Mouse (Mus musculus): ENCODE measurements around the gene Nsun5. TPM values are rescaled to one million over a fixed set of nuclear protein-coding genes. Genes with fewer than 3 reads are reported as not detected.

Nsun5 gene
- polyA plus RNA-seq, 1 experiment from 2014 or later = 30.7 TPM

DNA sequence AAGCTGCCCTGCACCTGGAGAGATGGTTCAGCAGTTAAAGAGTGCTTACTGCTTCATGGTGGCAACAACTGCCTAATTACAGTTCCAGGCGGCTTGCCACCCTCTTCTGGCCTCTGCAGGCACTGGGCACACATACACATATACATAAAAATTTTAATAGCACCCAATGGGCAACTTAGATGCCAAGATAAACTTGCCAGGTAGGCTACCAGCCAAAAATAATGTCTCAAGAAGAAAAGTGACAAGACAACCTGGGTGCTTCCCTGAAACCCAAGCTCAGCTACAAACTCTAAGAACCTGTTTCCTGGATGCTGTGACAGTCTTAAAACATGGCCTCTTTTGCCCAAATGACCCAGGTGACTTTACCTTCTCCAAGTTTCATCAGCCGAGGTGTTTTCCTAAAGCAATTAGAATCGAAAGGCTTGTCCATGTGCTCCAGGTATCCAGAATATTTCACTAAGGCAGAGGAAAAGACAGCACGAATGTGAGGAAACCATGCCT lies 22.2 kb upstream of the Nsun5 start:
- H3K27ac ChIP-seq (ENCODE audit: low read depth, low read length) = no peak overlapping the region
- no peak for ATAC-seq
- WGBS = 73% methylated on average over 4 of the region's 4 CpGs

DNA sequence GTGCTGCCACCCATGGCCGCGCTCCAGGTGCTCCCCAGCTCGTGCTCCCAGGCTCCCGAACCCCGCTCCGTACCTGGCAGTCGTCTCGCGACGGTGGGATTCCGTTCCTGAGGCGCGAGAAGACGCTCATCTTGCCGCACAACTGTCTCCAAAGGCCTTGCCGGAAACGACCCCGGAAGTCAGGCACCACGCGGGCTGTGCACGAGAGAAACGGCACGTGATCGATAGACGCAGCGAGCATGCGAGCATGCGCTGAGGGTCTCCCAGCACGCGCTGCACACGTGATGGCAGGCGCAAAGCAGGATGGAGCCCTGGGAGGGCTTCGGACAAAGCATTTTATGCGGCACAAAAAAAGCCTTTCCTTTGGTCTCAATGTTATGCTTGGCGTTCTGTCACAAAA lies 19.9 kb upstream of the Nsun5 start, which contains the start of gene Fkbp6:
TSS of gene Fkbp6 (minus strand) at position 183 of the 400 bp plus-strand sequence.
- 88% methylated on average over 35 of the region's 35 CpGs for WGBS
- Histone ChIP-seq H3K9ac (ENCODE audit: low read depth, low read length) (no peak within 1 kb of the TSS), H3K4me3 (ENCODE audit: low read length) (no peak within 1 kb of the TSS), H3K27me3 (replicated peaks; ENCODE audit: control insufficient read depth, insufficient read depth, low read length) (no peaks in the 10 kb centered on the region), H3K27ac (ENCODE audit: low read depth, low read length) (no peak within 1 kb of the TSS), H3K4me1 (ENCODE audit: control insufficient read depth, insufficient read depth, low read depth, low read length) (no peaks in the 10 kb centered on the region), H3K4me2 (ENCODE audit: low read length) (no peak within 1 kb of the TSS), H3K36me3 (ENCODE audit: control insufficient read depth, insufficient read depth, low read length) (no peaks in the 10 kb centered on the region), H3K9me3 (ENCODE audit: control insufficient read depth, low read length) (peaks cover 8% of the 10 kb centered on the region)
- ATAC-seq = no peak

More for the DNA sequence above, 22.2 kb upstream of the Nsun5 start:
- Histone ChIP-seq H3K9me3 (ENCODE audit: control insufficient read depth, low read length) (peaks cover 8% of the 10 kb centered on the region), H3K27me3 (replicated peaks; ENCODE audit: control insufficient read depth, insufficient read depth, low read length) (no peaks in the 10 kb centered on the region), H3K4me1 (ENCODE audit: control insufficient read depth, insufficient read depth, low read depth, low read length) (no peaks in the 10 kb centered on the region), H3K36me3 (ENCODE audit: control insufficient read depth, insufficient read depth, low read length) (no peaks in the 10 kb centered on the region), H3K4me3 (ENCODE audit: low read length) (no peak overlapping the region), H3K4me2 (ENCODE audit: low read length) (no peak overlapping the region), H3K9ac (ENCODE audit: low read depth, low read length) (no peak overlapping the region)

DNA sequence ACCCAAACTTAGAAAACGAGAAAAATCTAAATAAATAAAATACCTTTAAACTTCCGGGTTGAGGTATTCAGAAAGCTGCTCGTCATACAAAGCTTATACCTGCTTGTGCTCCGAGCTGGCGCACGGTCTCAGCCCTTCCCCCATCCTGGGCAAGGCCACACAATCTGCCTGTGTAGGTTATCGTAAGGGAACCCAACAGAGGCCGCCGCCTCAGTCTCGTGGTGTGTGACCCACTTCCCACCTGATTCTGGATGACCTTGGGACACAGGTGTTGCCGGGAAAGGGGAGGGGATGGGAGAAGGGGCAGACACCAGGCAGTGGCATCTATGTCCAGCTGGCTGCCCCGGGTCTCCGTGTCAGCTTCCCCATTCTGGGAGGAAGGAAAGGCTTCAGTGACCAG lies 18.1 kb upstream of the Nsun5 start:
- Histone ChIP-seq H3K4me3 (ENCODE audit: low read length) (no peak overlapping the region), H3K9ac (ENCODE audit: low read depth, low read length) (no peak overlapping the region), H3K36me3 (ENCODE audit: control insufficient read depth, insufficient read depth, low read length) (no peaks in the 10 kb centered on the region), H3K4me1 (ENCODE audit: control insufficient read depth, insufficient read depth, low read depth, low read length) (no peaks in the 10 kb centered on the region), H3K27me3 (replicated peaks; ENCODE audit: control insufficient read depth, insufficient read depth, low read length) (no peaks in the 10 kb centered on the region), H3K9me3 (ENCODE audit: control insufficient read depth, low read length) (peaks cover 8% of the 10 kb centered on the region), H3K4me2 (ENCODE audit: low read length) (no peak overlapping the region), H3K27ac (ENCODE audit: low read depth, low read length) (no peak overlapping the region)
- WGBS = 86% methylated on average over 13 of the region's 13 CpGs
- no peak for ATAC-seq

DNA sequence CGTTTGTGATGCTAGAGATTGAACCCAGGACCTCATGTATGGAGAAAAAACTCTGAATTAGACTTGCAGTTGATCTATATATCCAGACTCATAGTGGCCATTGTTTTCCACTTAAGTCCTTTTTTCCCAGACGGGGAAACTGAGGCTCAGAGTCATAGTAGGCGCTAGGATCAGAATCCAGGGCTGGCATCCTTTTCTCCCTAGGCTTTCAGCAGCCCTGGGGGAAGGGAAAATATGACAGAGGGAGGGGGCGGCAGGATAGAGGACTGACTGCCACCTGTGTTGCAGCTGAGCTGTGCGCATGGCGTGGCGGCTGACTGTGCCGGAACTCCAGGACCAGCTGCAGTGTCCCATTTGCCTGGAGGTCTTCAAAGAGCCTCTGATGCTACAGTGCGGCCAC lies 16.8 kb upstream of the Nsun5 start, which contains the start of gene Trim50:
TSS of gene Trim50 (plus strand) at position 301 of the 400 bp plus-strand sequence.
- Histone ChIP-seq H3K9ac (ENCODE audit: low read depth, low read length) (no peak within 1 kb of the TSS), H3K27me3 (replicated peaks; ENCODE audit: control insufficient read depth, insufficient read depth, low read length) (no peaks in the 10 kb centered on the region), H3K4me2 (ENCODE audit: low read length) (no peak within 1 kb of the TSS), H3K27ac (ENCODE audit: low read depth, low read length) (no peak within 1 kb of the TSS), H3K9me3 (ENCODE audit: control insufficient read depth, low read length) (peaks cover 11% of the 10 kb centered on the region), H3K4me1 (ENCODE audit: control insufficient read depth, insufficient read depth, low read depth, low read length) (no peaks in the 10 kb centered on the region), H3K36me3 (ENCODE audit: control insufficient read depth, insufficient read depth, low read length) (no peaks in the 10 kb centered on the region), H3K4me3 (ENCODE audit: low read length) (no peak within 1 kb of the TSS)
- 63% methylated on average over 9 of the region's 9 CpGs for WGBS
- ATAC-seq = no peak

DNA sequence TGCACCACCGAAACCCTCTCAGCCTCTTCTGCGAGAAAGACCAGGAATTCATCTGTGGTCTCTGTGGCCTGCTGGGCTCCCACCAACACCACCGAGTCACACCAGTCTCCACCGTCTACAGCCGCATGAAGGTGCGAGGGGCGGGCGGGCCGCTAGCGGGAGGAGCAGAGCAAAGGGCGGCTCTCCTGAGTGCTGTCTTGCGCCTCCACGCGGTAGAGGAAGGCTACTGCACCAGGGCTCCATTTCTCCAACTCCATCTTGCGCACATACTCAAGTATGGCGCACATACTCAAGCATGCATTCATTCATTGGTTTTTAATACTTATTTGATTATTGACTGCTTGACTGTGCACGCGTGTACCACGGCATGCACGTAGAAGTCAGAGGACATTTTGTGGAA lies 16.2 kb upstream of the Nsun5 start:
- WGBS = 22% methylated on average over 20 of the region's 20 CpGs
- Histone ChIP-seq H3K27me3 (replicated peaks; ENCODE audit: control insufficient read depth, insufficient read depth, low read length) (no peaks in the 10 kb centered on the region), H3K9me3 (ENCODE audit: control insufficient read depth, low read length) (peaks cover 11% of the 10 kb centered on the region), H3K27ac (ENCODE audit: low read depth, low read length) (no peak overlapping the region), H3K9ac (ENCODE audit: low read depth, low read length) (no peak overlapping the region), H3K4me1 (ENCODE audit: control insufficient read depth, insufficient read depth, low read depth, low read length) (no peaks in the 10 kb centered on the region), H3K36me3 (ENCODE audit: control insufficient read depth, insufficient read depth, low read length) (no peaks in the 10 kb centered on the region), H3K4me2 (ENCODE audit: low read length) (no peak overlapping the region), H3K4me3 (ENCODE audit: low read length) (no peak overlapping the region)
- ATAC-seq = no peak

DNA sequence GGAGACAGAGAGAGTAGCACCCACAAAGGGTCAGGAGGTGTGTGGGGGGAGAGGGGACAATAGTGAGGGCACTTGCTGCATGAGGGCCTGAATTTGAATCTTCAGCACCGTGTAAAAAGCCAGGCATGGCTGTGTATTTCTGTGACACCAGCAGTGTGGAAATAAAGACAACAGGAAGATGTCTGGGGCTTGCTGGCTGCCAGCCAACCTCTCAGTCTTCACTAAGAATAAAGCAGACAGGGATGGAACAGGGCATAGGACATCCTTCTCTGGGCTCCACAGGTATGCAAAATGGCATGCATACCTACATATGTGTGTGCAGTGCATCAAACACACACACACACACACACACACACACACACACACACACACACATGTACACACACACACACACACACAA lies 13.7 kb upstream of the Nsun5 start:
- no peak for ATAC-seq
- 32% methylated on average over 1 of the region's 1 CpGs for WGBS
- H3K27me3 ChIP-seq (replicated peaks; ENCODE audit: control insufficient read depth, insufficient read depth, low read length) = no peaks in the 10 kb centered on the region

DNA sequence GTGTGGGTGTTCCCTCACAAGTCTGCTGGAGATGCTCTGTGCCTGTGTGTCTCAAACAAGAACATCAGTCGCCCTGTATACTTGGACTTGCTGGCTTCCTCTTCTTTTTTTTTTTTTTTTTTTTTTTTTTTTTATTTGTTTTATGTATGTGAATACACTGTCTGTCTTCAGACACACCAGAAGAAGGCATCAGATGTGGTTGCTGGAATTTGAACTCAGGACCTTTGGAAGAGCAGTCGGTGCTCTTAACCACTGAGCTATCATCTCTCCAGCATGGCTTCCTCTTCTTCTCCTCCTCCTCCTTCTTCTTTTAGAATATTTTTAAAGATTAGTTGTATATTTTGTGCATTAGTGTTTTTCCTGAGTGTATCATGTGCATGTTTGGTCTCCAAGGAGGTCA lies 12.2 kb upstream of the Nsun5 start:
- no peak for ATAC-seq
- no peak overlapping the region for H3K4me3 ChIP-seq (ENCODE audit: low read length)
- 90% methylated on average over 2 of the region's 2 CpGs for WGBS

More for the DNA sequence above, 13.7 kb upstream of the Nsun5 start:
- Histone ChIP-seq H3K4me1 (ENCODE audit: control insufficient read depth, insufficient read depth, low read depth, low read length) (no peaks in the 10 kb centered on the region), H3K9me3 (ENCODE audit: control insufficient read depth, low read length) (peaks cover 3% of the 10 kb centered on the region; the same call in 1 of the 2 replicates), H3K9ac (ENCODE audit: low read depth, low read length) (no peak overlapping the region), H3K4me3 (ENCODE audit: low read length) (no peak overlapping the region), H3K36me3 (ENCODE audit: control insufficient read depth, insufficient read depth, low read length) (no peaks in the 10 kb centered on the region), H3K27ac (ENCODE audit: low read depth, low read length) (no peak overlapping the region), H3K4me2 (ENCODE audit: low read length) (no peak overlapping the region)

DNA sequence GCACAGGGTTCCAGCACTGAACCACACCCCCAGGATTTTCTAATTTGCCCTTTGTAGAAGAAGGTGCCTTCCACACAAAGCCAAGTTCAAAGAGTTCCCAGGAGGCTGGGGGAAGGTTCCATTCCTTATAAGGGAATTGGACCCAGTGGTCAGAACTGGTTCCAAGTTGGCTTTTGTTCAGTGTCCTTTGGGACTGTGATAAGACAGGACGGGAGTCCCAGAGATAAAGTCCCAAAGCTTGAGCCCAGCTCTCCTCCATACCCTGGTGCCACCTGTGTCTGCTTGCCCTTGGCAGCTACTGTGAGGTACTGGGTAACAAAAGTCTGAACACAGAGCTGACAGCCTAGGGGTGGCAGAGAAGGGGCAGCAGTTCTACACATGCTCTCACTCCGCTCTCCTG lies 10.0 kb upstream of the Nsun5 start:
- no peaks in the 10 kb centered on the region for H3K27me3 ChIP-seq (replicated peaks; ENCODE audit: control insufficient read depth, insufficient read depth, low read length)
- no peak overlapping the region for H3K4me3 ChIP-seq (ENCODE audit: low read length)
- peaks cover 3% of the 10 kb centered on the region; the same call in 1 of the 2 replicates for H3K9me3 ChIP-seq (ENCODE audit: control insufficient read depth, low read length)
- WGBS = 91% methylated on average over 2 of the region's 2 CpGs
- no peak overlapping the region for H3K4me2 ChIP-seq (ENCODE audit: low read length)
- no peaks in the 10 kb centered on the region for H3K36me3 ChIP-seq (ENCODE audit: control insufficient read depth, insufficient read depth, low read length)
- H3K9ac ChIP-seq (ENCODE audit: low read depth, low read length) = no peak overlapping the region
- H3K27ac ChIP-seq (ENCODE audit: low read depth, low read length) = no peak overlapping the region
- no peak for ATAC-seq
- no peaks in the 10 kb centered on the region for H3K4me1 ChIP-seq (ENCODE audit: control insufficient read depth, insufficient read depth, low read depth, low read length)

More for the DNA sequence above, 12.2 kb upstream of the Nsun5 start:
- Histone ChIP-seq H3K9me3 (ENCODE audit: control insufficient read depth, low read length) (peaks cover 3% of the 10 kb centered on the region; the same call in 1 of the 2 replicates), H3K4me1 (ENCODE audit: control insufficient read depth, insufficient read depth, low read depth, low read length) (no peaks in the 10 kb centered on the region), H3K27me3 (replicated peaks; ENCODE audit: control insufficient read depth, insufficient read depth, low read length) (no peaks in the 10 kb centered on the region), H3K4me2 (ENCODE audit: low read length) (no peak overlapping the region), H3K36me3 (ENCODE audit: control insufficient read depth, insufficient read depth, low read length) (no peaks in the 10 kb centered on the region), H3K9ac (ENCODE audit: low read depth, low read length) (no peak overlapping the region), H3K27ac (ENCODE audit: low read depth, low read length) (no peak overlapping the region)

DNA sequence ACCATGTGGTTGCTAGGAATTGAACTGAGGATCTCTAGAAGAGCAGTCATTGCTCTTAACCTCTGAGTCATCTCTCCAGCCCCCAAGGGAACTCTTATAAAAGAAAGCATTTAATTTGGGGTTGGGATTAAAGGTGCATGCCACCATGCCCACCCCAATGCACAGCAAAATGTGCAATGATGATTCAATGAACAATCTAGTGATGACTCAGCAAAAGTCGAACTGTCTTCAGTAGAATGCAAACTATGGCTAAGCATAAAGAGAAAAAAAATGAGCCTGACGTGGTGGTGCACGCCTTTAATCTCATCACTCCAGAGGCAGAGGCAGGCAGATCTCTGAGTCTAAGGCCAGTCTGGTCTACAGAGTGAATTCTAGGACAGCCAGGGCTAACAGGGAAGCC lies 7.2 kb upstream of the Nsun5 start:
- WGBS = 91% methylated on average over 3 of the region's 3 CpGs
- Histone ChIP-seq H3K27ac (ENCODE audit: low read depth, low read length) (no peak overlapping the region), H3K4me3 (ENCODE audit: low read length) (no peak overlapping the region), H3K4me2 (ENCODE audit: low read length) (no peak overlapping the region), H3K27me3 (replicated peaks; ENCODE audit: control insufficient read depth, insufficient read depth, low read length) (no peaks in the 10 kb centered on the region), H3K9me3 (ENCODE audit: control insufficient read depth, low read length) (peaks cover 1% of the 10 kb centered on the region; the same call in 1 of the 2 replicates), H3K4me1 (ENCODE audit: control insufficient read depth, insufficient read depth, low read depth, low read length) (no peaks in the 10 kb centered on the region), H3K36me3 (ENCODE audit: control insufficient read depth, insufficient read depth, low read length) (no peaks in the 10 kb centered on the region), H3K9ac (ENCODE audit: low read depth, low read length) (no peak overlapping the region)
- ATAC-seq = no peak
